Mouse (Mus musculus): ENCODE measurements around the gene Sorbs2. TPM values are rescaled to one million over a fixed set of nuclear protein-coding genes. Genes with fewer than 3 reads are reported as not detected.

Gene Sorbs2
- polyA plus RNA-seq, 1 experiment from 2014 or later: 9.5 TPM

- Histone ChIP-seq H3K9me3 (replicated peaks) (no peaks in the 10 kb centered on the region), H3K4me3 (replicated peaks) (no peak overlapping the region), H3K36me3 (replicated peaks) (no peaks in the 10 kb centered on the region), H3K4me1 (replicated peaks) (no peaks in the 10 kb centered on the region), H3K9ac (no peak overlapping the region), H3K27me3 (no peaks in the 10 kb centered on the region), H3K27ac (replicated peaks) (no peak overlapping the region), H3K4me2 (no peak overlapping the region)
- no peak for ATAC-seq (ENCODE audit: insufficient read depth)
- 53% methylated on average over 2 of the region's 2 CpGs for WGBS (ENCODE audit: insufficient replicate concordance)
Observed at GRCm38 (mm10) chr8:45598883-45599282, 91.3 kb downstream of the Sorbs2 start.

GRCm38 (mm10) chr8:45602019-45602418, 94.4 kb downstream of the Sorbs2 start:
- Histone ChIP-seq H3K27ac (replicated peaks) (no peak overlapping the region), H3K36me3 (replicated peaks) (no peaks in the 10 kb centered on the region), H3K27me3 (no peaks in the 10 kb centered on the region), H3K4me1 (replicated peaks) (no peaks in the 10 kb centered on the region), H3K4me3 (replicated peaks) (no peak overlapping the region), H3K9ac (no peak overlapping the region), H3K4me2 (no peak overlapping the region), H3K9me3 (replicated peaks) (no peaks in the 10 kb centered on the region)
- no peak for ATAC-seq (ENCODE audit: insufficient read depth)
- WGBS (ENCODE audit: insufficient replicate concordance): 58% methylated on average over 4 of the region's 4 CpGs

GRCm38 (mm10) chr8:45605419-45605818, 97.8 kb downstream of the Sorbs2 start:
- WGBS (ENCODE audit: insufficient replicate concordance): 58% methylated on average over 1 of the region's 1 CpGs
- Histone ChIP-seq H3K4me1 (replicated peaks) (no peaks in the 10 kb centered on the region), H3K4me3 (replicated peaks) (no peak overlapping the region), H3K9me3 (replicated peaks) (no peaks in the 10 kb centered on the region), H3K36me3 (replicated peaks) (no peaks in the 10 kb centered on the region), H3K27me3 (no peaks in the 10 kb centered on the region), H3K9ac (no peak overlapping the region), H3K4me2 (no peak overlapping the region), H3K27ac (replicated peaks) (no peak overlapping the region)
- ATAC-seq (ENCODE audit: insufficient read depth): no peak

GRCm38 (mm10) chr8:45607012-45607411, 99.4 kb downstream of the Sorbs2 start:
- no peak overlapping the region for H3K4me2 ChIP-seq
- WGBS (ENCODE audit: insufficient replicate concordance): 65% methylated on average over 6 of the region's 6 CpGs
- H3K9me3 ChIP-seq (replicated peaks): no peaks in the 10 kb centered on the region
- H3K4me1 ChIP-seq (replicated peaks): no peaks in the 10 kb centered on the region
- H3K27ac ChIP-seq (replicated peaks): no peak overlapping the region
- H3K27me3 ChIP-seq: no peaks in the 10 kb centered on the region
- H3K4me3 ChIP-seq (replicated peaks): no peak overlapping the region
- ATAC-seq (ENCODE audit: insufficient read depth): no peak
- H3K36me3 ChIP-seq (replicated peaks): no peaks in the 10 kb centered on the region
- no peak overlapping the region for H3K9ac ChIP-seq

- WGBS (ENCODE audit: insufficient replicate concordance): 74% methylated on average over 6 of the region's 6 CpGs
Observed at GRCm38 (mm10) chr8:45608413-45608812, 100.8 kb downstream of the Sorbs2 start.

GRCm38 (mm10) chr8:45610426-45611215, 103.0 kb downstream of the Sorbs2 start:
- 41% methylated on average over 7 of the region's 7 CpGs for WGBS (ENCODE audit: insufficient replicate concordance)
- peak; percentile 79 for ATAC-seq (ENCODE audit: insufficient read depth)
- peak overlapping the region; percentile 70 for H3K27ac ChIP-seq (replicated peaks)

More at GRCm38 (mm10) chr8:45608413-45608812, 100.8 kb downstream of the Sorbs2 start:
- H3K9ac ChIP-seq: no peak overlapping the region
- H3K4me3 ChIP-seq (replicated peaks): no peak overlapping the region
- no peaks in the 10 kb centered on the region for H3K27me3 ChIP-seq
- no peak overlapping the region for H3K4me2 ChIP-seq
- no peaks in the 10 kb centered on the region for H3K36me3 ChIP-seq (replicated peaks)
- no peak for ATAC-seq (ENCODE audit: insufficient read depth)
- H3K27ac ChIP-seq (replicated peaks): no peak overlapping the region
- no peaks in the 10 kb centered on the region for H3K4me1 ChIP-seq (replicated peaks)
- no peaks in the 10 kb centered on the region for H3K9me3 ChIP-seq (replicated peaks)

GRCm38 (mm10) chr8:45611320-45611719, 103.7 kb downstream of the Sorbs2 start:
- Histone ChIP-seq H3K4me2 (no peak overlapping the region), H3K27me3 (no peaks in the 10 kb centered on the region), H3K27ac (replicated peaks) (peak overlapping the region; percentile 70), H3K9ac (no peak overlapping the region), H3K9me3 (replicated peaks) (no peaks in the 10 kb centered on the region), H3K36me3 (replicated peaks) (no peaks in the 10 kb centered on the region), H3K4me3 (replicated peaks) (no peak overlapping the region), H3K4me1 (replicated peaks) (no peaks in the 10 kb centered on the region)
- WGBS (ENCODE audit: insufficient replicate concordance): 33% methylated on average over 1 of the region's 1 CpGs
- ATAC-seq (ENCODE audit: insufficient read depth): peak; percentile 75

More at GRCm38 (mm10) chr8:45610426-45611215, 103.0 kb downstream of the Sorbs2 start:
- H3K36me3 ChIP-seq (replicated peaks): no peaks in the 10 kb centered on the region
- no peaks in the 10 kb centered on the region for H3K9me3 ChIP-seq (replicated peaks)
- H3K4me3 ChIP-seq (replicated peaks): no peak overlapping the region
- H3K4me2 ChIP-seq: no peak overlapping the region
- no peak overlapping the region for H3K9ac ChIP-seq
- H3K27me3 ChIP-seq: no peaks in the 10 kb centered on the region
- no peaks in the 10 kb centered on the region for H3K4me1 ChIP-seq (replicated peaks)

GRCm38 (mm10) chr8:45614610-45615009, 107.0 kb downstream of the Sorbs2 start:
- ATAC-seq (ENCODE audit: insufficient read depth): no peak
- Histone ChIP-seq H3K27me3 (no peaks in the 10 kb centered on the region), H3K9me3 (replicated peaks) (no peaks in the 10 kb centered on the region), H3K4me3 (replicated peaks) (no peak overlapping the region), H3K4me2 (no peak overlapping the region), H3K9ac (no peak overlapping the region), H3K36me3 (replicated peaks) (no peaks in the 10 kb centered on the region), H3K4me1 (replicated peaks) (no peaks in the 10 kb centered on the region), H3K27ac (replicated peaks) (no peak overlapping the region)
- 50% methylated on average over 5 of the region's 5 CpGs for WGBS (ENCODE audit: insufficient replicate concordance)

- H3K9ac ChIP-seq: no peak overlapping the region
- no peak overlapping the region for H3K27ac ChIP-seq (replicated peaks)
- no peak overlapping the region for H3K4me3 ChIP-seq (replicated peaks)
- no peaks in the 10 kb centered on the region for H3K9me3 ChIP-seq (replicated peaks)
- no peaks in the 10 kb centered on the region for H3K27me3 ChIP-seq
- no peaks in the 10 kb centered on the region for H3K36me3 ChIP-seq (replicated peaks)
- 17% methylated on average over 9 of the region's 9 CpGs for WGBS (ENCODE audit: insufficient replicate concordance)
- ATAC-seq (ENCODE audit: insufficient read depth): no peak
- no peak overlapping the region for H3K4me2 ChIP-seq
- no peaks in the 10 kb centered on the region for H3K4me1 ChIP-seq (replicated peaks)
Observed at GRCm38 (mm10) chr8:45615050-45615449, 107.5 kb downstream of the Sorbs2 start.

- Histone ChIP-seq H3K9ac (no peak overlapping the region), H3K4me2 (no peak overlapping the region), H3K4me1 (replicated peaks) (no peaks in the 10 kb centered on the region), H3K4me3 (replicated peaks) (no peak overlapping the region), H3K9me3 (replicated peaks) (no peaks in the 10 kb centered on the region), H3K27ac (replicated peaks) (no peak overlapping the region), H3K27me3 (no peaks in the 10 kb centered on the region), H3K36me3 (replicated peaks) (no peaks in the 10 kb centered on the region)
- WGBS (ENCODE audit: insufficient replicate concordance): 35% methylated on average over 7 of the region's 7 CpGs
- no peak for ATAC-seq (ENCODE audit: insufficient read depth)
Observed at GRCm38 (mm10) chr8:45615551-45615950, 108.0 kb downstream of the Sorbs2 start.

GRCm38 (mm10) chr8:45621576-45622178, 114.1 kb downstream of the Sorbs2 start:
- H3K27ac ChIP-seq (replicated peaks): no peak overlapping the region
- H3K4me3 ChIP-seq (replicated peaks): no peak overlapping the region
- 71% methylated on average over 15 of the region's 15 CpGs for WGBS (ENCODE audit: insufficient replicate concordance)
- no peaks in the 10 kb centered on the region for H3K36me3 ChIP-seq (replicated peaks)
- no peak overlapping the region for H3K4me2 ChIP-seq
- no peaks in the 10 kb centered on the region for H3K9me3 ChIP-seq (replicated peaks)
- ATAC-seq (ENCODE audit: insufficient read depth): no peak
- no peak overlapping the region for H3K9ac ChIP-seq
- H3K4me1 ChIP-seq (replicated peaks): no peaks in the 10 kb centered on the region
- H3K27me3 ChIP-seq: no peaks in the 10 kb centered on the region

Data from liver, embryonic 15.5 days (tissue).